Mouse (Mus musculus) liver, embryonic 13.5 days (tissue): ENCODE data around the gene Slk. TPM values are rescaled to one million over a fixed set of nuclear protein-coding genes. Genes with fewer than 3 reads are reported as not detected.
A peak's percentile ranks its signal among the peaks of the same experiment; 100 is the strongest.

Source experiments
- ATAC-seq: fragments of 200-750 bp; cut with Nextera tagmentation; 2 replicates; pipeline ENCODE4 v1.8.0; 2017; ENCODE audit warnings: low read depth, mild to moderate bottlenecking, moderate number of reproducible peaks, moderate library complexity
- DNase-seq: peaks from one replicate; pipeline ENCODE4 v3.0.0; 2022
- H3K27ac ChIP-seq: fragments of 300-500 bp; sonication (generic); 2 replicates; pipeline ENCODE4 v1.5.1; 2015; ENCODE audit warnings: moderate library complexity, mild to moderate bottlenecking, inconsistent platforms
- H3K27me3 ChIP-seq: fragments of 300-500 bp; sonication (generic); 2 replicates; pipeline ENCODE4 v1.6.1; 2015; ENCODE audit warnings: mild to moderate bottlenecking, inconsistent platforms
- H3K36me3 ChIP-seq: fragments of 300-500 bp; sonication (generic); 2 replicates; pipeline ENCODE4 v1.6.1; 2015; ENCODE audit warnings: mild to moderate bottlenecking, inconsistent platforms
- H3K4me1 ChIP-seq: fragments of 300-500 bp; sonication (generic); replicated peaks from 2 replicates; pipeline ENCODE4 v1.6.1; 2015; ENCODE audit warnings: inconsistent platforms
- H3K4me2 ChIP-seq: fragments of 300-500 bp; sonication (generic); 2 replicates; pipeline ENCODE4 v1.6.1; 2015; ENCODE audit warnings: inconsistent platforms, mild to moderate bottlenecking, moderate library complexity
- H3K4me3 ChIP-seq: fragments of 300-500 bp; sonication (generic); replicated peaks from 2 replicates; pipeline ENCODE4 v1.5.1; 2015; ENCODE audit warnings: mild to moderate bottlenecking, inconsistent platforms
- H3K9ac ChIP-seq: fragments of 300-500 bp; sonication (generic); 2 replicates; pipeline ENCODE4 v1.6.1; 2015; ENCODE audit warnings: mild to moderate bottlenecking, inconsistent platforms
- H3K9me3 ChIP-seq: fragments of 300-500 bp; sonication (generic); replicated peaks from 2 replicates; pipeline ENCODE4 v1.6.1; 2016; ENCODE audit warnings: inconsistent platforms
- WGBS: fragments of 180-500 bp; shearing (Covaris S2); methylation state at CpG from one replicate; pipeline ENCODE4 v1.1.7; 2015; ENCODE audit not compliant: insufficient replicate concordance; 5-methylcytosine and 5-hydroxymethylcytosine counted together
- polyA plus RNA-seq: library from polyadenylated mRNA; unstranded; fragments of >200 nt; fragmentation: Nextera tagmentation; extraction: Ambion mirVana; gene quantifications from 2 replicates; pipeline ENCODE4 v1.2.1, GENCODE M21; 2015

The Slk gene
- 5.8 and 6.3 TPM in 2 replicates for polyA plus RNA-seq

DNA sequence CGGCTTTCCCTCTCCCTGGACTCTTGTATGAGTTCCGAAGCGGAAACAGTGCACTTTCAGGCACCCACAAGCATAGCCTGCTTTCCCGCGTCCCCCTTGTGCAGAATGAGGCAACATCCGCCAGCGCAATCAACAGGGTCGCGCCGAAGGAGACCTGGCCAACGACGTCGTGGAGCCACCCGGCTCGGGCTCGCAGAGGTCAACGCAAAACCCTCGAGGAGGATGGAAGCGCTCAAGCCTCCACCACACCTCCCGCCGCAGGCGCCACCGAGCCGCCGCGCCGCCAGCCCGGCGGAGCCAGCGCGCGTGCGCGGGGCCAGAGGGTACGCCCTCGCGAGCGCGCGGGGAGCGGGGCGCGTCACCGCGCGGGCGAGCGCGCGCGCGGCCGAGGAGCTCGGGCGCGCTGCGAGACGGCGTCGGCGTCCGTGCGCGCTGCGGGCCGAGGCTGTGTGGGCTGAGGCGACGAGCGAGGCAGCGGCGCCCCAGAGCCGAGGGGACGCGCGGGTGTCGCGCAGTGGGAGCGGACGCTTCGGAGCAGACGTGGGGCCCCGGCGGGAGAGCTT is at the start of gene Slk:
Slk (plus strand) TSS at position 454 of the 563 bp plus-strand sequence.
- Histone ChIP-seq H3K4me3 (peak within 1 kb of the TSS; percentile 89), H3K36me3 (no peaks in the 10 kb centered on the region), H3K9me3 (no peaks in the 10 kb centered on the region), H3K27me3 (no peaks in the 10 kb centered on the region), H3K9ac (peak within 1 kb of the TSS; percentile 98), H3K27ac (peak within 1 kb of the TSS; percentile 93), H3K4me1 (peaks cover 40% of the 10 kb centered on the region), H3K4me2 (peak within 1 kb of the TSS; percentile 85)
- peak; percentile 86 for ATAC-seq
- DNase-seq = peak; percentile 78
- WGBS = under 1% methylated on average over 83 of the region's 83 CpGs

DNA sequence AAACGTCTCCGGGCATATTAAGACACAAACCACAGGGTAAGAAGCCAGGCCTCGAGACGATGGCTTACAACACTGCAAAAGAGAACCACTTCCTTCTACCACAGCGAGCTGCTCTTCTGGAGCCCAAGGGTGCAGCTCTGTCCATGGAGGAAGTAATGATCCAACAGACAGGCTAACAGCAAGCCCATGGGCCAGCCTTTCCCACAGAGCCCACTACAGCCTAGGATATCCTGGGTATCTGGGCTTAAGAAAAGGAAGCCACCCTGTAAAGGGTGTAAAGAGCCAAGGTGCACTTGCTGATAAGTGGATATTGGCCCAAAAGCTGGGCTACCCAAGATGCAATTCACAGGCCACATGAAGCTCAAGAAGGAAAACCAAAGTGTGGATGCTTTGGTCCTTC is 48.2 kb upstream of the Slk start:
- WGBS = 21% methylated on average over 5 of the region's 5 CpGs
- Histone ChIP-seq H3K4me1 (peaks cover 27% of the 10 kb centered on the region), H3K4me2 (peak overlapping the region; percentile 31; the same call in 1 of the 2 replicates), H3K9ac (peak overlapping the region; percentile 31), H3K36me3 (peaks cover 10% of the 10 kb centered on the region), H3K9me3 (no peaks in the 10 kb centered on the region), H3K27me3 (no peaks in the 10 kb centered on the region), H3K27ac (peak overlapping the region; percentile 82), H3K4me3 (no peak overlapping the region)
- ATAC-seq = peak; percentile 92
- DNase-seq = peak; percentile 40

DNA sequence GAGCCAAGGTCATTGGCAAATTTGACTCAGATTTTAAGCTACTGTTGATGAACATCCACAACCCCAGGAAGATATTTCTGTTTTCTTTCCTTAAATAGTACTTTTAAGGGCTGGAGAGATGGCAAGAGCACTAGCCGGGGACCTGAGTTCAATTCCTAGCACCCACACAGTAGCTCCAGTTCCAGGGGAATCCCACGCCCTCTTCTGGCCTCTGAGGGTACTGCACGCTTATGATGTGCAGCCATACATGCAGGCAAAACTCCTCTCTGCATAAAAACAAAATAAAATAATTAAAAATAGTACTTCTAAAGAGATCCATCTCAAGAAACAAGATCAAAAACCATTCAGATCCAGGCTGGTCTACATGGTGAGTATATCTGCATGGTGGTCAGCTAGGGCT is 47.0 kb upstream of the Slk start:
- Histone ChIP-seq H3K27ac (no peak overlapping the region; the same call in 1 of the 2 replicates), H3K9ac (no peak overlapping the region), H3K4me1 (peaks cover 32% of the 10 kb centered on the region), H3K9me3 (no peaks in the 10 kb centered on the region), H3K4me2 (no peak overlapping the region), H3K4me3 (no peak overlapping the region), H3K27me3 (no peaks in the 10 kb centered on the region), H3K36me3 (peaks cover 10% of the 10 kb centered on the region)
- WGBS = 73% methylated on average over 3 of the region's 3 CpGs
- DNase-seq (no peak), ATAC-seq (no peak)

DNA sequence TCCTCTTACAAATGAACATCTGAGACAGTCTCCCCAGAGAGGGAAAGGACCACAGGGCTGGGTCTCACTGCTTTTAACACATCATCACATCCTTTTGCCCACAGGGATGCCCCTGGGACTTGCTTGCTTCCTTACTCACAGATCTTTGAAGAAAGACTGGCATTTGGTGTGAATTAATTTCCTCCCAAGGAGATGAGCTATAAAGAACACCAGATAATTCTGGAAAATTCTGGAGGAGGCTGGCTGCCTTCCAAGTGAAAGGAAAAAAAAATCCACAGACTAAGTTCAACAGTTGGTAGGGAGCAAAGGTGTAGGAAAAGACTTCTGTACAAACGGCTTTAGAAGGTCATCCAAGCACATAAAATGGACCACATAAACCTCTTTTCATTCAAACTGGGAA is 45.3 kb upstream of the Slk start:
- peaks cover 10% of the 10 kb centered on the region for H3K36me3 ChIP-seq
- H3K27ac ChIP-seq = no peak overlapping the region
- no peak overlapping the region for H3K9ac ChIP-seq
- no peaks in the 10 kb centered on the region for H3K27me3 ChIP-seq
- peaks cover 49% of the 10 kb centered on the region for H3K4me1 ChIP-seq
- no peak overlapping the region for H3K4me2 ChIP-seq
- no peaks in the 10 kb centered on the region for H3K9me3 ChIP-seq
- DNase-seq = no peak
- 70% methylated on average over 1 of the region's 1 CpGs for WGBS
- H3K4me3 ChIP-seq = no peak overlapping the region
- ATAC-seq = no peak

DNA sequence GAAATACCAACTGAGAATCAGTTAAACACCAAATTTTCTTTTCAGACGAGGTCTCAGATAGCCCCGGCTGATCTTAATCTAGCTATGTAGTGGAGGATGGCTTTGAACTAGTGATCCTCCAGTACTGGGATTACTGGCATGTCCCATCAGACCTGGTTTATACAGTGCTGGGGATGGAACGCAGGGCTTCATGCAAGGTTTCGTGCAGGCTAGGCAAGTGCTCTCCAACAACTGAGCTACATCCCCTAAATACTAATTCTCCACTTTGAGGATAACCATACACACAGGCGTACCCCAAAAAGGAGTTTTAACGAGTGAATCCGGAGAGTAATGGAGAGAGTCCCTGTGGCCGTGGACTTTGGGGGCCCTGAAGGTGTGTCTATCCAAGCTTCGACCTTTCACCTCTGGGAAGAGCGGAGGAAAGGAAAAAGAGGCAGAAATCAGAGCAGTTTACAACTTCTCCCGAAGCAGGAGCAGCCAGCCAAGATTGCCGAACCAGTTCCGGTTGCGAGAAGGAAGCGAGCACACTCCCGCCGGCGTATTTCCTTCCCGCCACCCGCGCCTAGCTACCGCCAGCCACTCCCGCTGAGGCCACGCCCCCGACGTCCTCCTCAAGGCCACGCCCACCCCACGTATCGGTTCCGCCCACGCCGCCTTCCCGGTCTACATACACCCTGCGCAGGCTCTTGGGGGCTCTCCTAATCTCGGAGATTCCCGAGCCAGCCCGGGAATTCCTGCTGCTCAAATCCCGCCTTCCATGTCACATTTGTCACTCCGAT is 42.8 kb upstream of the Slk start:
- no peaks in the 10 kb centered on the region for H3K9me3 ChIP-seq
- H3K27me3 ChIP-seq = no peaks in the 10 kb centered on the region; the same call in 1 of the 2 replicates
- DNase-seq (peak; percentile 96), ATAC-seq (peak; percentile 95)
- H3K27ac ChIP-seq = peak overlapping the region; percentile 78
- 3% methylated on average over 39 of the region's 39 CpGs for WGBS
- peak overlapping the region; percentile 81 for H3K9ac ChIP-seq
- peaks cover 35% of the 10 kb centered on the region for H3K4me1 ChIP-seq
- peak overlapping the region; percentile 87 for H3K4me2 ChIP-seq
- peak overlapping the region; percentile 72 for H3K4me3 ChIP-seq
- H3K36me3 ChIP-seq = peaks cover 7% of the 10 kb centered on the region

DNA sequence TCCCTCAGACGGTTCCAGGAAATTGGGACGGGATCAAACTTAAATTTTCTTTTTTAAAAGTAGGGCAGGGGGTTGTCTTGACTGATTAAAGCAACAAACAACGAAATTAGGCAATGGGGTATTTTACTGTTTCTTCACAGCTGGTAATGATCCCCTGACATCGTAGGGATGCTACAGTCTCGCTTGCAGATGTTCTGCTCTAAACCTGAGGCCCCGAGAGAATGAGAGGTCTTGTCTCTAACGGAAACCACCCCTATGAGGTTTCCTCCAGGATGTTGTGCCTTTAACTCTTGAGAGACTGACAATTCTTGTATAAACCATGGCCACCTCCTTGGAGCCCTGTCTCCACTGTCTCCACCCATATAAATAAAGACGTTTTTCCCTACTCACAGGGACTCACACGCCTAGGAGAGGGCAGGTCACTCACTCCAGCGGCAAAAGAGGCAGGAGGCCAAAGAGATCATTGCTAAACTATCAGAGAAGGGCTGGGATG is 42.1 kb upstream of the Slk start, which contains the start of gene Stn1:
Stn1 (minus strand) TSS at position 208 of the 493 bp plus-strand sequence.
- Histone ChIP-seq H3K4me2 (peak within 1 kb of the TSS; percentile 87), H3K4me1 (peaks cover 31% of the 10 kb centered on the region), H3K36me3 (peaks cover 6% of the 10 kb centered on the region), H3K4me3 (peak within 1 kb of the TSS; percentile 72), H3K9me3 (no peaks in the 10 kb centered on the region), H3K9ac (peak within 1 kb of the TSS; percentile 81), H3K27me3 (no peaks in the 10 kb centered on the region; the same call in 1 of the 2 replicates), H3K27ac (peak within 1 kb of the TSS; percentile 78)
- WGBS = 3% methylated on average over 10 of the region's 10 CpGs
- ATAC-seq (peak; percentile 35), DNase-seq (no peak)

DNA sequence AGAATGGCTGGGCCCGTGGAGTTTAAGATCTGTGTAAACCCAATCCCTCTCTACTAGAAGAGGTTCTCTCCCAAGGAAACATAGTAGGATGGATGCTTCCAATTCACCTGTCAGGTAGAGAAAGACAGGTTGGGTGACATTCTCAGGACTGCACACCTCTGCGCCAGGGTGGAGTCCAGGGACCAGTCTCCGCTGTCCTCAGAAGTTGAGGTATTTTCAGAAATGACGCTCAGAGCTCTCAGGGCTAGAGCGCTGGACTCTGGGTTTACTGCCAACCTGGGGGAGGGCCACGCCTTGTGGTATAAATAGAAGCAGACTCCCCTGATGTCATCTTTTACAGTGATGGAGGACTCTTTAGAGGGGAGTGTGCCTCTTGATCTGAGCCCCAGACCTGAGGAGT is 41.6 kb upstream of the Slk start:
- WGBS = 36% methylated on average over 6 of the region's 6 CpGs
- Histone ChIP-seq H3K9me3 (no peaks in the 10 kb centered on the region), H3K4me1 (peaks cover 31% of the 10 kb centered on the region), H3K4me2 (peak overlapping the region; percentile 87), H3K9ac (peak overlapping the region; percentile 71), H3K4me3 (0 out of 2 replicates have a peak overlapping the region, but pooled peaks have one; percentile 72), H3K36me3 (peaks cover 1% of the 10 kb centered on the region; the same call in 1 of the 2 replicates), H3K27me3 (peaks cover 3% of the 10 kb centered on the region; the same call in 1 of the 2 replicates), H3K27ac (peak overlapping the region; percentile 72)
- no peak for ATAC-seq
- DNase-seq = no peak

DNA sequence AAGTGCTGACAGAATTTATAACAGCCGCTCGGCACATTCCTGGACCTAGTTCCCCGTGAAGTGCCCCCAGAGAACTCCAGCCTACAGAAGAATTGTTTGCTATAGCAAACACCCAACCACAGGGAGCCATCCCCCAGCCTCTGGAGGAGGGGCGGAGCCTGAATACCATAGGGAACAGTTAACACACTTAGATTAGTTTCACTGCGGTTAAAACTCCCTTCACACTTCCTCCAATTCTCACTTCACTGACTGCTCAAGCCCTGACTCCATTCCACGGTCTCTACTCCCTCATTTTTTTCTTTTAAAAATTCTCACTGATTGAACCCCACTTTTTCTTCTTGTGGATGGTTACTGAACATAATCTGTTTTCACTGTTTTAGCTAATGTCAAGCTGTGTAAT is 40.7 kb upstream of the Slk start:
- 2% methylated on average over 6 of the region's 6 CpGs for WGBS
- Histone ChIP-seq H3K36me3 (no peaks in the 10 kb centered on the region), H3K4me2 (peak overlapping the region; percentile 87), H3K9ac (no peak overlapping the region), H3K9me3 (no peaks in the 10 kb centered on the region), H3K4me1 (peaks cover 31% of the 10 kb centered on the region), H3K27me3 (peaks cover 3% of the 10 kb centered on the region; the same call in 1 of the 2 replicates), H3K27ac (no peak overlapping the region; the same call in 1 of the 2 replicates), H3K4me3 (no peak overlapping the region)
- no peak for ATAC-seq
- peak; percentile 27 for DNase-seq

DNA sequence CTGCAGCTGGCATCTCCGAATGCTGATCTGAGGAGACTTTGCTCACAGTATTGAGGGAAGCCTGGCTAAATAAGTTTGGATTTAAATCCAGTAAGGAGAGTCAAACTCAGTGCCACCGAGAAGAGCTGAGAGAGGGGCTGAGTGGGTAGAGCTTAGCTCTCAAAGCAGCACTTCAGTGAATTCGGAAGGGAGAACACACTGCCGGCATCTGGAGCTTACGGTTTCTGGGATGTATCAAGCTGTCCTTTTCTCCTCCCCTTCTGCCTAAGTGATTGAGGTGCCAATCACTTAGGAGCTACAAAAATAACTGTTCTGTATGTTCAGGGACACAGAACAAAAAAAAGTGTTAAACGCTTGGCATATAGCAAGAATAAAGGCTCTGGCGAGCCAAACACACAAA is 37.0 kb upstream of the Slk start:
- WGBS = 65% methylated on average over 7 of the region's 7 CpGs
- Histone ChIP-seq H3K4me2 (no peak overlapping the region), H3K27me3 (peaks cover 3% of the 10 kb centered on the region; the same call in 1 of the 2 replicates), H3K27ac (no peak overlapping the region), H3K4me1 (peaks cover 18% of the 10 kb centered on the region), H3K36me3 (no peaks in the 10 kb centered on the region), H3K4me3 (no peak overlapping the region), H3K9ac (no peak overlapping the region), H3K9me3 (no peaks in the 10 kb centered on the region)
- ATAC-seq (no peak), DNase-seq (no peak)

DNA sequence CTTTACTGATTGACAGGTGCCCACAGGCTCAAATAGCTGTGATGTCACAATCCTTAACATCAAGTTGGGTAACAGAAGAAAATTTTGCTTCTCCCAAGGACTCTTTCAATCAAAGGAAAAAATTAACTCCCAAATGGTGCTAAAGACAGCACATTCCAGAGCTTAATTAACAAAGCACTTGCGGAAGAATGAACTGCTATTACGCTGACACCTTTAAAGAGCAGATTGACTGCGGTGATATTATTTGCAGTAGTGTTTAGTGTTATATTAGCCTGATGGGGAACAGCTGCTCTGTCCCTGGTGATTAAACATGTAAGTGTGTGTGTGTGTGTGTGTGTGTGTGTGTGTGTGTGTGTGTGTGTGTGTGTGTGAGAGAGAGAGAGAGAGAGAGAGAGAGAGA is 34.4 kb upstream of the Slk start:
- H3K4me3 ChIP-seq = no peak overlapping the region
- DNase-seq (no peak), ATAC-seq (no peak)
- peaks cover 3% of the 10 kb centered on the region; the same call in 1 of the 2 replicates for H3K27me3 ChIP-seq
- WGBS = 88% methylated on average over 3 of the region's 3 CpGs
- H3K4me2 ChIP-seq = no peak overlapping the region
- peaks cover 5% of the 10 kb centered on the region; the same call in 1 of the 2 replicates for H3K4me1 ChIP-seq
- no peaks in the 10 kb centered on the region for H3K9me3 ChIP-seq
- H3K27ac ChIP-seq = no peak overlapping the region
- H3K36me3 ChIP-seq = no peaks in the 10 kb centered on the region
- H3K9ac ChIP-seq = no peak overlapping the region

DNA sequence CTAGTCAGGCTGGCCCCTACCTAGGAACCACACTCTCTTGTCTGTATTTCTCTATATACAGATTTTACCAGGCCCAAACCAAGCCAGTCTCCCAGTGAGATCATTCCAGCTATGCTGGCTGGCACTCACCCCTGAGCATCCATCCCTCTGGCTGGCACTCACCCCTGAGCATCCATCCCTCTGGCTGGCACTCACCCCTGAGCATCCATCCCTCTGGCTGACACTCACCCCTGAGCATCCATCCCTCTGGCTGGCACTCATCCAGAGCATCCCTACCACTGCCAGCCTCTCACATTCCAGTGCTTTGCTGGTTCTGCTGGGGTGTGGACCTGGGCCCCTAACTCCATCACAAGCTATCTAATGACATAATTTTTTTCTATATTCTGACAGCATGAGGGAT is 34.0 kb upstream of the Slk start:
- Histone ChIP-seq H3K9ac (no peak overlapping the region), H3K4me3 (no peak overlapping the region), H3K4me1 (peaks cover 5% of the 10 kb centered on the region; the same call in 1 of the 2 replicates), H3K36me3 (no peaks in the 10 kb centered on the region), H3K27me3 (peaks cover 3% of the 10 kb centered on the region; the same call in 1 of the 2 replicates), H3K4me2 (no peak overlapping the region), H3K27ac (no peak overlapping the region), H3K9me3 (no peaks in the 10 kb centered on the region)
- no peak for ATAC-seq
- no peak for DNase-seq
